Mouse (Mus musculus) MEL (cell line): ENCODE results near the gene Pigf. TPM values are rescaled to one million over a fixed set of nuclear protein-coding genes. Genes with fewer than 3 reads are reported as not detected.

Source experiments
- DNase-seq: peaks from one replicate; pipeline ENCODE4 v3.0.0; 2011; ENCODE audit warnings: low read depth, low spot score
- H3K27ac ChIP-seq: 2 replicates; pipeline ENCODE4 v1.5.1; 2012; ENCODE audit warnings: low read depth, mild to moderate bottlenecking, control low read depth, low read length, moderate library complexity; ENCODE audit not compliant: control insufficient read depth
- H3K27me3 ChIP-seq, 2 experiments: fragments of 150-350 bp in 1 of 2; sonication (generic) in 1 of 2; 2 replicates each; pipeline ENCODE4 v1.6.1; 2012; ENCODE audit warnings: low read length in 2 of 2, mild to moderate bottlenecking in 2 of 2, improper control_type of control experiment in 1 of 2, moderate library complexity in 1 of 2; ENCODE audit not compliant: insufficient read depth in 2 of 2, control insufficient read depth in 1 of 2
- H3K36me3 ChIP-seq, 2 experiments: 2 replicates each; pipeline ENCODE4 v1.6.1; 2012 to 2014; ENCODE audit warnings: low read length in 2 of 2, improper control_type of control experiment in 1 of 2, inconsistent platforms in 1 of 2, mild to moderate bottlenecking in 1 of 2; ENCODE audit not compliant: insufficient read depth in 2 of 2, control insufficient read depth in 1 of 2
- H3K4me1 ChIP-seq, 2 experiments: fragments of 150-350 bp in 1 of 2; sonication (generic) in 1 of 2; 2 replicates each; pipeline ENCODE4 v1.6.1; 2012; ENCODE audit warnings: low read length in 2 of 2, improper control_type of control experiment in 1 of 2, mild to moderate bottlenecking in 1 of 2; ENCODE audit not compliant: insufficient read depth in 2 of 2, control insufficient read depth in 1 of 2
- H3K4me3 ChIP-seq, 2 experiments: fragments of 150-350 bp in 1 of 2; sonication (generic) in 1 of 2; 2 replicates each; pipeline ENCODE4 v1.5.1; 2012; ENCODE audit warnings: low read depth in 2 of 2, low read length in 2 of 2, mild to moderate bottlenecking in 2 of 2, moderate library complexity in 2 of 2, control low read depth in 1 of 2, improper control_type of control experiment in 1 of 2; ENCODE audit not compliant: control insufficient read depth in 1 of 2, insufficient read depth in 1 of 2
- H3K79me2 ChIP-seq: 2 replicates; pipeline ENCODE4 v1.6.1; 2012; ENCODE audit warnings: mild to moderate bottlenecking, low read length, moderate library complexity; ENCODE audit not compliant: control insufficient read depth, poor library complexity, insufficient read depth
- H3K9ac ChIP-seq: 2 replicates; pipeline ENCODE4 v1.6.1; 2012; ENCODE audit warnings: low read depth, mild to moderate bottlenecking, control low read depth, low read length, moderate library complexity; ENCODE audit not compliant: control insufficient read depth, poor library complexity, severe bottlenecking
- H3K9me3 ChIP-seq: fragments of 150-350 bp; sonication (generic); replicated peaks from 2 replicates; pipeline ENCODE4 v1.6.1; 2012; ENCODE audit warnings: mild to moderate bottlenecking, low read length, improper control_type of control experiment, moderate library complexity; ENCODE audit not compliant: insufficient read depth
- BHLHE40 ChIP-seq: IDR thresholded peaks from 2 replicates; pipeline ENCODE4 v1.6.1; 2012; ENCODE audit warnings: low read depth, mild to moderate bottlenecking, inconsistent platforms, low read length, improper control_type of control experiment, borderline replicate concordance
- CHD1 ChIP-seq: IDR thresholded peaks from 2 replicates; pipeline ENCODE4 v1.6.1; 2012; ENCODE audit warnings: low read depth, mild to moderate bottlenecking, inconsistent platforms, low read length, improper control_type of control experiment
- CTCF ChIP-seq, 3 experiments: IDR thresholded peaks in 2 of 3; conservative IDR thresholded peaks in 1 of 3; 2 replicates each; pipeline ENCODE4 v1.5.1; 2011 to 2012; ENCODE audit warnings: low read length in 3 of 3, low read depth in 2 of 3, mild to moderate bottlenecking in 2 of 3, improper control_type of control experiment in 1 of 3, inconsistent platforms in 1 of 3, mixed read lengths in 1 of 3, moderate library complexity in 1 of 3; ENCODE audit not compliant: control insufficient read depth in 1 of 3, insufficient read depth in 1 of 3, poor library complexity in 1 of 3, severe bottlenecking in 1 of 3
- EP300 ChIP-seq, 2 experiments: IDR thresholded peaks; 2 replicates each; pipeline ENCODE4 v1.6.1; 2011; ENCODE audit warnings: improper control_type of control experiment in 2 of 2, low read length in 2 of 2, low read depth in 1 of 2, mild to moderate bottlenecking in 1 of 2
- ETS1 ChIP-seq: IDR thresholded peaks from 2 replicates; pipeline ENCODE4 v1.6.1; 2012; ENCODE audit warnings: low read depth, mild to moderate bottlenecking, inconsistent platforms, low read length, improper control_type of control experiment, moderate library complexity
- GATA1 ChIP-seq: IDR thresholded peaks from 2 replicates; pipeline ENCODE4 v1.6.1; 2011; ENCODE audit warnings: low read depth, low read length, improper control_type of control experiment
- MAZ ChIP-seq: IDR thresholded peaks from 2 replicates; pipeline ENCODE4 v1.6.1; 2012; ENCODE audit warnings: low read depth, mild to moderate bottlenecking, inconsistent platforms, low read length, improper control_type of control experiment
- MYC ChIP-seq: IDR thresholded peaks from 2 replicates; pipeline ENCODE4 v1.6.1; 2011; ENCODE audit warnings: low read depth, mild to moderate bottlenecking, low read length, improper control_type of control experiment, moderate library complexity
- RCOR1 ChIP-seq: IDR thresholded peaks from 2 replicates; pipeline ENCODE4 v1.6.1; 2012; ENCODE audit warnings: low read depth, mild to moderate bottlenecking, inconsistent platforms, low read length, improper control_type of control experiment
- TCF12 ChIP-seq: IDR thresholded peaks from 2 replicates; pipeline ENCODE4 v1.6.1; 2014; ENCODE audit warnings: low read depth, mild to moderate bottlenecking, inconsistent platforms, low read length, improper control_type of control experiment, moderate library complexity
- ZNF384 ChIP-seq: IDR thresholded peaks from 2 replicates; pipeline ENCODE4 v1.6.1; 2012; ENCODE audit warnings: low read depth, mild to moderate bottlenecking, inconsistent platforms, low read length, improper control_type of control experiment
- polyA plus RNA-seq, 2 experiments: library from polyadenylated mRNA; stranded (reverse) in 1 of 2; unstranded in 1 of 2; fragments of >175 nt in 1 of 2; fragments of >200 nt in 1 of 2; gene quantifications; 2 replicates each; pipeline versions ENCODE4 v1.2.1 to v1.2.4; 2012; ENCODE audit warnings: low replicate concordance in 2 of 2, low read depth in 1 of 2; ENCODE audit not compliant: insufficient read length in 2 of 2, insufficient read depth in 1 of 2, missing spikeins in 1 of 2
- total RNA-seq: library from RNA; depleted of rRNA; stranded (reverse); fragments of 300-350 nt; gene quantifications from 2 replicates; pipeline ENCODE4 v1.2.3, GENCODE M21; 2012

The Pigf gene
- total and polyA plus RNA-seq, 3 experiments, result 19.2 to 24.8 TPM; not detected in 1

GRCm38 (mm10) chr17:86970026-86970750 is 55.0 kb downstream of the Pigf start:
- Histone ChIP-seq H3K27me3 (no peaks in the 10 kb centered on the region), H3K9ac (no peak overlapping the region), H3K9me3 (no peaks in the 10 kb centered on the region), H3K36me3 (peaks cover 0 to 7% of the 10 kb centered on the region in 2 experiments; a peak in 2 of 4 replicates), H3K4me1 (peaks cover 0 to 15% of the 10 kb centered on the region in 2 experiments; a peak in 3 of 4 replicates), H3K79me2 (no peaks in the 10 kb centered on the region), H3K27ac (no peak overlapping the region), H3K4me3 (no peak overlapping the region)
- DNase-seq, result no peak
- no peak for TF ChIP-seq GATA1
- no peak for TF ChIP-seq CTCF (IDR thresholded peaks at IDR 0.05 in 2 of 3, conservative IDR thresholded peaks at IDR 0.05 in 1 of 3; ENCODE audit: control insufficient read depth in 1 of 3, insufficient read depth in 1 of 3, low read depth in 2 of 3, low read length in 3 of 3, poor library complexity in 1 of 3, severe bottlenecking in 1 of 3)
- no peak for TF ChIP-seq MYC
- TF ChIP-seq MAZ, result no peak
- no peak for TF ChIP-seq RCOR1

- peak; percentile 84 for TF ChIP-seq ZNF384
- TF ChIP-seq CTCF (IDR thresholded peaks at IDR 0.05 in 2 of 3, conservative IDR thresholded peaks at IDR 0.05 in 1 of 3; ENCODE audit: control insufficient read depth in 1 of 3, insufficient read depth in 1 of 3, low read depth in 2 of 3, low read length in 3 of 3, poor library complexity in 1 of 3, severe bottlenecking in 1 of 3), result no peak
- no peak for TF ChIP-seq BHLHE40
- TF ChIP-seq TCF12, result 0 out of 2 replicates have a peak, but pooled peaks have one; percentile 40
- TF ChIP-seq MAZ, result no peak
- TF ChIP-seq ETS1, result 0 out of 2 replicates have a peak, but pooled peaks have one; percentile 19
- Histone ChIP-seq H3K79me2 (no peaks in the 10 kb centered on the region), H3K9ac (no peak overlapping the region), H3K36me3 (peaks cover 0 to 7% of the 10 kb centered on the region in 2 experiments; a peak in 2 of 4 replicates), H3K27me3 (no peaks in the 10 kb centered on the region), H3K4me1 (peaks cover 0 to 15% of the 10 kb centered on the region in 2 experiments; a peak in 3 of 4 replicates), H3K4me3 (no peak overlapping the region), H3K9me3 (no peaks in the 10 kb centered on the region), H3K27ac (no peak overlapping the region)
- DNase-seq, result peak; percentile 57
Measured at GRCm38 (mm10) chr17:86969582-86969981, 55.6 kb downstream of the Pigf start.

- Histone ChIP-seq H3K36me3 (peaks cover 0 to 7% of the 10 kb centered on the region in 2 experiments; a peak in 2 of 4 replicates), H3K9ac (no peak overlapping the region), H3K4me1 (peaks cover 3 to 15% of the 10 kb centered on the region in 2 experiments), H3K27ac (no peak overlapping the region), H3K9me3 (no peaks in the 10 kb centered on the region), H3K4me3 (no peak overlapping the region), H3K79me2 (no peaks in the 10 kb centered on the region), H3K27me3 (no peaks in the 10 kb centered on the region)
- no peak for DNase-seq
- TF ChIP-seq EP300 (IDR thresholded peaks at IDR 0.05; ENCODE audit: low read depth in 1 of 2, low read length in 2 of 2) (no peak), CHD1 (no peak), MYC (no peak)
- TF ChIP-seq, all 39 proteins: peak for 0
Measured at GRCm38 (mm10) chr17:86968581-86968980, 56.6 kb downstream of the Pigf start.
